Mouse (Mus musculus) layer of hippocampus, postnatal 10 days (tissue): ENCODE results near the gene Gm20388. TPM values are rescaled to one million over a fixed set of nuclear protein-coding genes. Genes with fewer than 3 reads are reported as not detected.

ENCODE experiments used
- DNase-seq, 2 experiments: peaks; one replicate each; pipeline ENCODE4 v3.0.0; 2021; ENCODE audit warnings: low spot score in 2 of 2
- total RNA-seq, 2 experiments: library from RNA; stranded (reverse); gene quantifications; 2 replicates each; pipeline ENCODE4 v1.2.3; 2021

The Gm20388 gene
- total RNA-seq, 2 experiments from 2014 or later: not detected

GRCm38 (mm10) chr8:121474898-121475284, 1564.2 kb downstream of the Gm20388 start:
- DNase-seq: no peak

GRCm38 (mm10) chr8:121477851-121478547, 1567.4 kb downstream of the Gm20388 start:
- no peak for DNase-seq

GRCm38 (mm10) chr8:121479144-121479543, 1568.5 kb downstream of the Gm20388 start:
- DNase-seq: no peak

- DNase-seq: no peak
Observed at GRCm38 (mm10) chr8:121480411-121481031, 1569.9 kb downstream of the Gm20388 start.

- no peak for DNase-seq
Observed at GRCm38 (mm10) chr8:121484072-121484782, 1573.6 kb downstream of the Gm20388 start.

- DNase-seq: no peak
Observed at GRCm38 (mm10) chr8:121491633-121492032, 1581.0 kb downstream of the Gm20388 start.

- no peak for DNase-seq
Observed at GRCm38 (mm10) chr8:121497621-121498020, 1587.0 kb downstream of the Gm20388 start.

- DNase-seq: no peak
Observed at GRCm38 (mm10) chr8:121511751-121512150, 1601.1 kb downstream of the Gm20388 start.

- DNase-seq: peak; percentile 89 to 92
Observed at GRCm38 (mm10) chr8:121513429-121513828, 1602.8 kb downstream of the Gm20388 start.

GRCm38 (mm10) chr8:121525111-121525818, 1614.6 kb downstream of the Gm20388 start:
- DNase-seq: no peak

- DNase-seq: no peak
Observed at GRCm38 (mm10) chr8:121526811-121527550, 1616.3 kb downstream of the Gm20388 start.

- DNase-seq: no peak
Observed at GRCm38 (mm10) chr8:121527751-121528150, 1617.1 kb downstream of the Gm20388 start.

- no peak for DNase-seq
Observed at GRCm38 (mm10) chr8:121528790-121529189, 1618.1 kb downstream of the Gm20388 start.

- no peak for DNase-seq
Observed at GRCm38 (mm10) chr8:121530639-121531038, 1620.0 kb downstream of the Gm20388 start.

GRCm38 (mm10) chr8:121532381-121532780, 1621.7 kb downstream of the Gm20388 start:
- DNase-seq: peak in 1 of 2 experiments; percentile 45

GRCm38 (mm10) chr8:121541862-121542261, 1631.2 kb downstream of the Gm20388 start:
- no peak for DNase-seq

GRCm38 (mm10) chr8:121542901-121543300, 1632.3 kb downstream of the Gm20388 start:
- no peak for DNase-seq

- DNase-seq: no peak
Observed at GRCm38 (mm10) chr8:121544276-121544785, 1633.7 kb downstream of the Gm20388 start, which contains the start of gene 1700018B08Rik. TSS of gene 1700018B08Rik (minus strand) at chr8:121544320.

- DNase-seq: no peak
Observed at GRCm38 (mm10) chr8:121544936-121545335, 1634.3 kb downstream of the Gm20388 start.

GRCm38 (mm10) chr8:121547132-121547531, 1636.5 kb downstream of the Gm20388 start:
- DNase-seq: peak; percentile 76 to 82
